Mouse (Mus musculus) neural tube, embryonic 14.5 days (tissue): ENCODE measurements around the gene Tmem240. TPM values are rescaled to one million over a fixed set of nuclear protein-coding genes. Genes with fewer than 3 reads are reported as not detected.

ENCODE experiments used
- ATAC-seq: fragments of 200-750 bp; cut with Nextera tagmentation; 2 replicates; pipeline ENCODE4 v1.8.0; 2017; ENCODE audit warnings: low read depth, mild to moderate bottlenecking, moderate TSS enrichment, moderate library complexity
- H3K27ac ChIP-seq: fragments of 300-500 bp; sonication (generic); 2 replicates; pipeline ENCODE4 v1.5.1; 2014; ENCODE audit warnings: low read depth, mild to moderate bottlenecking, control low read depth, low read length, moderate library complexity, mixed read lengths
- H3K27me3 ChIP-seq: fragments of 300-500 bp; sonication (generic); 2 replicates; pipeline ENCODE4 v1.6.1; 2014; ENCODE audit warnings: low read length; ENCODE audit not compliant: control insufficient read depth, insufficient read depth
- H3K36me3 ChIP-seq: fragments of 300-500 bp; sonication (generic); 2 replicates; pipeline ENCODE4 v1.6.1; 2014; ENCODE audit warnings: low read length, mixed read lengths; ENCODE audit not compliant: control insufficient read depth, insufficient read depth
- H3K4me1 ChIP-seq: fragments of 300-500 bp; sonication (generic); 2 replicates; pipeline ENCODE4 v1.6.1; 2014; ENCODE audit warnings: low read length; ENCODE audit not compliant: control insufficient read depth, insufficient read depth
- H3K4me2 ChIP-seq: fragments of 300-500 bp; sonication (generic); 2 replicates; pipeline ENCODE4 v1.6.1; 2014; ENCODE audit warnings: mild to moderate bottlenecking, low read depth, low read length, control low read depth
- H3K4me3 ChIP-seq: fragments of 300-500 bp; sonication (generic); 2 replicates; pipeline ENCODE4 v1.5.1; 2014; ENCODE audit warnings: low read depth, low read length, control low read depth, mixed read lengths
- H3K9ac ChIP-seq: fragments of 300-500 bp; sonication (generic); replicated peaks from 2 replicates; pipeline ENCODE4 v1.6.1; 2014; ENCODE audit warnings: low read depth, mild to moderate bottlenecking, control low read depth, low read length, mixed read lengths
- H3K9me3 ChIP-seq: fragments of 300-500 bp; sonication (generic); 2 replicates; pipeline ENCODE4 v1.6.1; 2016; ENCODE audit warnings: low read length; ENCODE audit not compliant: control insufficient read depth
- WGBS: fragments of 180-500 bp; shearing (Covaris S2); extraction: QIAGEN DNeasy Blood & Tissue Kit; methylation state at CpG from one replicate; pipeline ENCODE4 v1.1.7; 2014; 5-methylcytosine and 5-hydroxymethylcytosine counted together
- polyA plus RNA-seq: library from polyadenylated mRNA; unstranded; fragments of >200 nt; fragmentation: Nextera tagmentation; extraction: Ambion mirVana; gene quantifications from 2 replicates; pipeline ENCODE4 v1.2.1, GENCODE M21; 2014

The Tmem240 gene
- polyA plus RNA-seq, 1 experiment from 2014 or later = 9.6 TPM

DNA sequence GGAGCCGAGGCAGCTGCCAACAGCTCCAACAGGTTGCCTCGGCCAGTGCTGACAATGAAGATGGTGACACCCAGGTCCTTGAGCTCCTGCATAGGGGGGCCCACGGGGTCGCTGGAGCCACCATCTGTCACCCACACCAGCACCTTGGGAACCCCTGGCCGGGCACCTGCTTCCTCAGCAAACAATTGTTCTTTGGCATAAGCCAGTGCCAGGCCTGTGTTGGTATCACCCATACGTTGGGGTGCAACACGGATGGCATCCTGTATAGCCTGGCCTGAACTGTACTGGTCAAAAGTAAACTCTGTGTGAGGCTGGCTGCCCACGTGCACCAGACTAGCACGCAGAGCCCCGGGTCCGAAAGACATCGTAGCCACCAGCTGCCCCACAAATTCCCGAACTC is 38.2 kb downstream of the Tmem240 start:
- Histone ChIP-seq H3K4me2 (peak overlapping the region; percentile 60; the same call in 1 of the 2 replicates), H3K9ac (no peak overlapping the region), H3K36me3 (no peaks in the 10 kb centered on the region), H3K27ac (no peak overlapping the region), H3K27me3 (0 out of 2 replicates have a peak, but pooled peaks cover 3% of the 10 kb centered on the region), H3K4me1 (peaks cover 18% of the 10 kb centered on the region; the same call in 1 of the 2 replicates), H3K4me3 (no peak overlapping the region), H3K9me3 (no peaks in the 10 kb centered on the region)
- 92% methylated on average over 13 of the region's 13 CpGs for WGBS
- ATAC-seq = no peak

GRCm38 (mm10) chr4:155773335-155774078 is 38.9 kb downstream of the Tmem240 start:
- H3K4me2 ChIP-seq = peak overlapping the region; percentile 60
- 46% methylated on average over 5 of the region's 5 CpGs for WGBS
- 0 out of 2 replicates have a peak overlapping the region, but pooled peaks have one; percentile 28 for H3K27ac ChIP-seq

DNA sequence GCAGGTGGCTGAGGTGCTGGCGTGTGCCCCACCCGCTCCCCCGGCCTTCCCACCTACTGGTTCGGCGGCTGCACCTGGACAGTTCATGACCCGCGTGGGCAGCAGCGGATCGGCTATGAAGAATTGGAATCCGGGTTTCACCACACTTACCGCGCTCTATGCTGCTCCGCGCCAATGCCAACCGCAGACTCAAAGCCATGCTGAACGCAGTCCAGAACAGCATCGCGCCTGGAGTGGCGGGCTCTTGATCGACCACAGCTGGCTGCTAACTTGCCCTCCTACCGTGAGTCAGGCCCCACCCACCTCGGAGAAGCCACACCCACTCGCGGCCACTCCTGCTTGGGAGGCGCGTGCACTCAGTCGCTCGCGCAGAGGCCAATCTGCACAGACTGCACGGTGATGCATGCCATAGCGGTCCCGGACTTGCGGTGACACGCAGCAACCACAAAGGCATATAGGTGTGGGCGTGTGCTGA is 39.7 kb downstream of the Tmem240 start, which contains the start of gene Vwa1:
Vwa1 (minus strand) TSS at position 419 of the 475 bp plus-strand sequence.
- Histone ChIP-seq H3K9me3 (no peaks in the 10 kb centered on the region), H3K4me3 (peak within 1 kb of the TSS; percentile 30), H3K36me3 (no peaks in the 10 kb centered on the region), H3K9ac (peak within 1 kb of the TSS; percentile 46), H3K4me2 (peak within 1 kb of the TSS; percentile 60), H3K27ac (peak within 1 kb of the TSS; percentile 74), H3K27me3 (0 out of 2 replicates have a peak, but pooled peaks cover 3% of the 10 kb centered on the region), H3K4me1 (peaks cover 18% of the 10 kb centered on the region; the same call in 1 of the 2 replicates)
- WGBS = under 1% methylated on average over 35 of the region's 35 CpGs
- ATAC-seq = peak; percentile 82

More at GRCm38 (mm10) chr4:155773335-155774078, 38.9 kb downstream of the Tmem240 start:
- 0 out of 2 replicates have a peak, but pooled peaks cover 3% of the 10 kb centered on the region for H3K27me3 ChIP-seq
- ATAC-seq = no peak
- H3K36me3 ChIP-seq = no peaks in the 10 kb centered on the region
- H3K9ac ChIP-seq = peak overlapping the region; percentile 46; the same call in 1 of the 2 replicates
- H3K9me3 ChIP-seq = no peaks in the 10 kb centered on the region
- peak overlapping the region; percentile 30 for H3K4me3 ChIP-seq
- H3K4me1 ChIP-seq = peaks cover 18% of the 10 kb centered on the region; the same call in 1 of the 2 replicates

GRCm38 (mm10) chr4:155774971-155775740 is 40.6 kb downstream of the Tmem240 start:
- Histone ChIP-seq H3K9me3 (no peaks in the 10 kb centered on the region), H3K36me3 (no peaks in the 10 kb centered on the region), H3K27me3 (0 out of 2 replicates have a peak, but pooled peaks cover 3% of the 10 kb centered on the region), H3K4me2 (peak overlapping the region; percentile 60), H3K9ac (peak overlapping the region; percentile 46), H3K4me1 (peaks cover 16% of the 10 kb centered on the region; the same call in 1 of the 2 replicates), H3K27ac (peak overlapping the region; percentile 74), H3K4me3 (peak overlapping the region; percentile 30)
- 52% methylated on average over 9 of the region's 9 CpGs for WGBS
- no peak for ATAC-seq

- no peaks in the 10 kb centered on the region for H3K9me3 ChIP-seq
- 0 out of 2 replicates have a peak, but pooled peaks cover 3% of the 10 kb centered on the region for H3K27me3 ChIP-seq
- no peak overlapping the region for H3K9ac ChIP-seq
- no peak overlapping the region for H3K4me2 ChIP-seq
- peaks cover 10% of the 10 kb centered on the region; the same call in 1 of the 2 replicates for H3K4me1 ChIP-seq
- H3K36me3 ChIP-seq = no peaks in the 10 kb centered on the region
- 86% methylated on average over 3 of the region's 3 CpGs for WGBS
- no peak overlapping the region for H3K4me3 ChIP-seq
- ATAC-seq = no peak
- H3K27ac ChIP-seq = peak overlapping the region; percentile 74; the same call in 1 of the 2 replicates
These were observed 41.3 kb downstream of the Tmem240 start for GRCm38 (mm10) chr4:155775855-155776254.

GRCm38 (mm10) chr4:155776704-155777335 is 42.2 kb downstream of the Tmem240 start:
- H3K27ac ChIP-seq = no peak overlapping the region
- H3K4me1 ChIP-seq = peaks cover 12% of the 10 kb centered on the region; the same call in 1 of the 2 replicates
- no peaks in the 10 kb centered on the region for H3K9me3 ChIP-seq
- H3K4me2 ChIP-seq = no peak overlapping the region
- H3K27me3 ChIP-seq = 0 out of 2 replicates have a peak, but pooled peaks cover 3% of the 10 kb centered on the region
- no peak overlapping the region for H3K9ac ChIP-seq
- WGBS = 42% methylated on average over 2 of the region's 2 CpGs
- no peak overlapping the region for H3K4me3 ChIP-seq
- no peak for ATAC-seq
- no peaks in the 10 kb centered on the region for H3K36me3 ChIP-seq

- no peak overlapping the region for H3K27ac ChIP-seq
- H3K36me3 ChIP-seq = no peaks in the 10 kb centered on the region
- ATAC-seq = no peak
- WGBS = 79% methylated on average over 2 of the region's 2 CpGs
- no peaks in the 10 kb centered on the region for H3K9me3 ChIP-seq
- peaks cover 12% of the 10 kb centered on the region; the same call in 1 of the 2 replicates for H3K4me1 ChIP-seq
- H3K9ac ChIP-seq = no peak overlapping the region
- 0 out of 2 replicates have a peak, but pooled peaks cover 3% of the 10 kb centered on the region for H3K27me3 ChIP-seq
- no peak overlapping the region for H3K4me3 ChIP-seq
- H3K4me2 ChIP-seq = no peak overlapping the region
These were observed 43.2 kb downstream of the Tmem240 start for GRCm38 (mm10) chr4:155777816-155778215.

GRCm38 (mm10) chr4:155779498-155779897 is 44.9 kb downstream of the Tmem240 start:
- WGBS = 79% methylated on average over 4 of the region's 4 CpGs
- Histone ChIP-seq H3K4me1 (peaks cover 14% of the 10 kb centered on the region; the same call in 1 of the 2 replicates), H3K4me2 (no peak overlapping the region), H3K36me3 (no peaks in the 10 kb centered on the region), H3K27ac (no peak overlapping the region), H3K27me3 (no peaks in the 10 kb centered on the region), H3K4me3 (no peak overlapping the region), H3K9me3 (no peaks in the 10 kb centered on the region), H3K9ac (no peak overlapping the region)
- ATAC-seq = no peak
